Mouse (Mus musculus) G1E (cell line): ENCODE measurements around the gene Flt1. TPM values are rescaled to one million over a fixed set of nuclear protein-coding genes. Genes with fewer than 3 reads are reported as not detected.

Experiments
- ATAC-seq: 2 replicates; pipeline ENCODE4 v1.8.0; 2016; ENCODE audit warnings: mild to moderate bottlenecking; ENCODE audit not compliant: insufficient number of reproducible peaks, poor library complexity, low FRiP score, severe bottlenecking; ENCODE audit errors: extremely low read depth
- DNase-seq: peaks from one replicate; pipeline ENCODE4 v3.0.0; 2012; ENCODE audit warnings: low spot score
- H3K27me3 ChIP-seq: 2 replicates; pipeline ENCODE4 v1.6.1; 2012; ENCODE audit warnings: mild to moderate bottlenecking, low read length, inconsistent platforms; ENCODE audit not compliant: insufficient read depth
- H3K36me3 ChIP-seq: replicated peaks from 2 replicates; pipeline ENCODE3; 2012; ENCODE audit warnings: mild to moderate bottlenecking, inconsistent platforms
- H3K4me1 ChIP-seq: 2 replicates; pipeline ENCODE4 v1.6.1; 2012; ENCODE audit warnings: low read depth, low read length, inconsistent platforms, mixed read lengths; ENCODE audit not compliant: insufficient read depth
- H3K4me3 ChIP-seq: 2 replicates; pipeline ENCODE4 v1.5.1; 2012; ENCODE audit warnings: low read depth, mild to moderate bottlenecking, inconsistent platforms, low read length, moderate library complexity, mixed read lengths
- H3K9me3 ChIP-seq: replicated peaks from 2 replicates; pipeline ENCODE4 v1.6.1; 2012; ENCODE audit warnings: inconsistent platforms
- CTCF ChIP-seq: IDR thresholded peaks from 2 replicates; pipeline ENCODE4 v1.5.1; 2012; ENCODE audit warnings: low read depth, low read length, inconsistent platforms, mixed read lengths
- GATA1 ChIP-seq: IDR thresholded peaks from 2 replicates; pipeline ENCODE4 v1.6.1; 2012; ENCODE audit warnings: borderline replicate concordance, low read length, inconsistent platforms, mixed read lengths
- GATA2 ChIP-seq: IDR thresholded peaks from 2 replicates; pipeline ENCODE4 v1.6.1; 2012; ENCODE audit warnings: low read depth, low read length, inconsistent platforms, borderline replicate concordance
- POLR2AphosphoS5 ChIP-seq: IDR thresholded peaks from 2 replicates; pipeline ENCODE4 v1.6.1; 2012; ENCODE audit warnings: low read depth, low read length, inconsistent platforms; ENCODE audit not compliant: insufficient replicate concordance
- TAL1 ChIP-seq: conservative IDR thresholded peaks from 2 replicates; pipeline ENCODE4 v1.6.1; 2012; ENCODE audit warnings: low read depth, low read length, inconsistent platforms, mixed read lengths
- polyA plus RNA-seq: library from polyadenylated mRNA; stranded (reverse); fragments of >175 nt; gene quantifications from 2 replicates; pipeline ENCODE4 v1.2.3, GENCODE M21; 2012
- total RNA-seq, 2 experiments: library from RNA; stranded (forward) in 1 of 2; stranded (reverse) in 1 of 2; fragments of 200-1000 nt in 1 of 2; fragments of >200 nt in 1 of 2; fragmentation: Nextera tagmentation in 1 of 2; gene quantifications; 2 replicates each; pipeline ENCODE4 v1.2.3; 2014 to 2017

The Flt1 gene
- total and polyA plus RNA-seq, 3 experiments: 0.04 to 0.33 (median 0.15) TPM

DNA sequence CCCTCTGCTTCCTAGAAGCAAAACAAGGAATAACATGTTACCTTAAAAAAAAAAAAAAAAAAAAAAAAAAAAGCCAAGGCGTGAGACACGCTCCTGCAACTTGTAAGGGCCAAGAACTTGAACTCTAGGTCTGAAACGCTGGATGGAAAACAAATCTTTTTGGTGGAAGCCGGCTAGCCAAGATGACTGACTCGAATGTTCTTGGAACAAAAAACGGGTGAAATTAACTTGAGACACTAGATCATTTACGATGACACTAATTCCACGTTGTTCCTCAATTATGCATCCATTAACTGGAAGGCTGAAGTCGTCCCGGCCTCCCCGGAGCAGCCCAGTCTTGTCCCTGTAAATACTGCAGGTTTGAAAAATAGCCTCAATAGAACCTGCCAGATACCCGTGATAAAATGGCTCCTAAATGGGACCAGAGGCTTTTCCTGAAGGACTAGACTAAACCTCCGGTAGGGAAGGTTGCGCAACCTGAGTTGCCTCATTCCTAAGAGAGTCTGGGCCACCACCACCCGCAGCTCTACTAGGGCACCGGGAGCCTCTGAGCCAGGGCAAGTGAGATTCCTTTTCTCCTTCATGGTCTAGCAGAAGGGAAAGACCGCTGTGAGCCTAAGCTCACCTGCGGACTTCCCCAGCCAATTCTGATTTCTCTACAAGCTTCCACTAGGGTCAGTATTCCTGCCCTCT is 1.0 kb upstream of the Flt1 start:
- no peak for ATAC-seq

DNA sequence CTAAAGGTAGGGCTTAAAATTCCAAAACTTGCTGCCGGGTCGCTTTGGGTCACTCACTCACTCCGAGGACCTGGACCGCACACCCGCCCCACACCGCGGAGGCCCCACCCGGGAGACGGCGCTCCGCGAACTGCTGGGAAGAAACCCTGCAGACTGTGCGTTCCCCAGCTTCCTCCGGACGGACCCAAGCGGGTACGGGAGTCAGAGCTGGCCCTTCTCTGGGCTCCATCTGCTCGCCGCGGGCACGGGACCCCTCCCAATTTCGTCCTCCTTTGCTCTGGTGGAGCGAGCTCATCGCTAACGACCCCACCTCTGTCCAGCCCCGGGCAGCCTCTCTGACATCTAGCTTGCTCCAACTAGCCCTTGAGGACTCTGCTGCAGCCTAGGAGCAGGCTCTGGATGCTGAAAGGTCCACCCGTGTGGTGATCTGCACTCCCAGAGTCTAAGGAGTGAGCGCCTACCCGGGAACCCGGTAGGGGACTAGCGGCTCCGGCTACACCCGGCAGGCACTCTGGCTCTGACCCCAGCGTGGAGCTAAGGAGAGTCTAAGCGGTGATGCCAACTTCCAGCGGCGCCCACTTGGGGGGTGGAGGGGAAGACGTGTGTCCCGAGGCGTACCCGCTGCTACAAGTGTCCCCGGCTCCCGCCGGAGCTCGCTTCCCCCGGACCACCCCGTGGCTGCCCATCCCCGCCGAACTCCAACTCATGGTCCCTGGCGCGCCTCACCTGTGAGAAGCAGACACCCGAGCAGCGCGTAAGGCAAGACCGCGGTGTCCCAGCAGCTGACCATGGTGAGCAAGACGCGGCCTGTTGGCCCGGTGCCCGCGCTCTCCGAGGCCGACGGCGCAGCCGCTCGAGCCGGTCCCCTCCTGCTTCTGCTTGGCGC is 623 bp downstream of the Flt1 start:
- H3K4me1 ChIP-seq: no peaks in the 10 kb centered on the region
- TF ChIP-seq CTCF (no peak), TAL1 (no peak), GATA1 (no peak), GATA2 (no peak), POLR2AphosphoS5 (no peak)
- DNase-seq (no peak), ATAC-seq (no peak)
- H3K27me3 ChIP-seq: peaks cover 46% of the 10 kb centered on the region
- no peak overlapping the region for H3K4me3 ChIP-seq
- no peaks in the 10 kb centered on the region for H3K36me3 ChIP-seq
- H3K9me3 ChIP-seq: peaks cover 16% of the 10 kb centered on the region

More for the DNA sequence above, 1.0 kb upstream of the Flt1 start:
- Histone ChIP-seq H3K9me3 (peaks cover 16% of the 10 kb centered on the region), H3K4me1 (no peaks in the 10 kb centered on the region), H3K4me3 (no peak overlapping the region), H3K27me3 (peaks cover 38% of the 10 kb centered on the region), H3K36me3 (no peaks in the 10 kb centered on the region)
- TF ChIP-seq GATA2 (no peak), POLR2AphosphoS5 (no peak), GATA1 (no peak), TAL1 (no peak), CTCF (no peak)
- DNase-seq: no peak

DNA sequence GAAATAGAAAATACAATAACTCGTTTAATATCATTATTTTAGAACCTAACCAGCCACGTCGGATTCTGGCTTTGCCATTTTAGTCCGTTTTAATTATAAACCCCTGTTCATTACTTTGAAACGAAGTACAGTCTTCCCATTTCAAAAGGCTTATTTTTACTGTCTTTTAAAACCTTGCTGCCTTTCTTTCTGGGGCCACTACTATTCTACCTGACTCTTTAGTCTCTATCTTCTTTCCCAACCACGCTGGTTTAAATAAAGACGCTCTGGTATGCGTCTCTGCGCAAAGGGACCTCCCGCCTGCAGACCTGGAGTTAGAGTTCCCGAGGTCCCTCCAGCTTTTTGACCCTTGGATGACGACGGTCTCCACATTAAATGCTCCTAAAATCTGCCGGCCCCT is 1.4 kb downstream of the Flt1 start:
- TF ChIP-seq CTCF (no peak), POLR2AphosphoS5 (no peak), TAL1 (no peak), GATA1 (no peak), GATA2 (no peak)
- Histone ChIP-seq H3K27me3 (peaks cover 46% of the 10 kb centered on the region), H3K36me3 (no peaks in the 10 kb centered on the region), H3K9me3 (peaks cover 16% of the 10 kb centered on the region), H3K4me1 (no peaks in the 10 kb centered on the region), H3K4me3 (no peak overlapping the region)
- DNase-seq (no peak), ATAC-seq (no peak)

DNA sequence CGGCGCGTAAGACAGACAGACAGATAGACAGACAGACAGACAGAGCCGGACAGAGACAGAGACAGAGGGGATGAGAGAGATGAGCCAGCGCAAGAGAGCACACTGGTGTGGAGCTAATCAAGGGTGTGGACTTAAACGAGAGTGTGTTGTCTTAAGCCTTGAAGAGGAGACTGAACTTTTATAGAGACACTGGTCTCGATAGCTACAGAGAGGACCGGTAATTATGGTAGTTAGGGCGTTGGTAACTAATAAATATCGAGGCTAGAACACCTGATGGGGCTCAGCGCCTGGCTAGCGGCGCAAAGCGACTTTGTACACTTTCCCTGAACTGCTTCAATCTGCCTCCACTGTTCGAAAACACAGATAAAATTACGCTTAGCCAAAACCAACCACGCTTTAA is 2.0 kb downstream of the Flt1 start:
- DNase-seq (no peak), ATAC-seq (no peak)
- H3K4me3 ChIP-seq: no peak overlapping the region
- H3K9me3 ChIP-seq: peaks cover 16% of the 10 kb centered on the region
- H3K36me3 ChIP-seq: no peaks in the 10 kb centered on the region
- H3K4me1 ChIP-seq: no peaks in the 10 kb centered on the region
- H3K27me3 ChIP-seq: peaks cover 46% of the 10 kb centered on the region
- no peak for TF ChIP-seq CTCF
- no peak for TF ChIP-seq TAL1
- TF ChIP-seq GATA2: no peak
- TF ChIP-seq POLR2AphosphoS5: no peak
- TF ChIP-seq GATA1: no peak

DNA sequence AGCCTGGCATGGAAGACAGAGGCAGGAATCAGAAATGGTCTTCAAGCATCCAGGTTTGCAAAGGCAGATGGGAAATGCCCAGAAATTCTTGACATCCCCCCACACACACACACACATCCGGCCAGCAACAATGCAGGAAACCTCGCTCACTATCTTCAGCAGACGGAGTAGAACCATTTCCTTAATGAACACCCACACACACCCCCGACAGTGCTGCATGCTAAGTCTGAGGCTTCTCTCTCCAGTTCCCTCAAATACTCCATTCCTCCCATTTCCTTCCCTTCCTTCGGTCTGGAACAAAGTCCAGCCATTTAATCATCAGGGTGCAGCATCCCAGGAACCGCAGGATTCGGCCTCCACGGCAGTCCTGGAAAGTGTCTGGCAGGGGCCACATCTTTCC is 4.4 kb downstream of the Flt1 start:
- peak; percentile 25; the same call in 1 of the 2 replicates for ATAC-seq
- H3K4me3 ChIP-seq: no peak overlapping the region
- no peaks in the 10 kb centered on the region for H3K4me1 ChIP-seq
- peaks cover 16% of the 10 kb centered on the region for H3K9me3 ChIP-seq
- no peak for DNase-seq
- H3K27me3 ChIP-seq: peaks cover 44% of the 10 kb centered on the region
- TF ChIP-seq GATA1: no peak
- TF ChIP-seq CTCF: no peak
- no peak for TF ChIP-seq POLR2AphosphoS5
- TF ChIP-seq GATA2: no peak
- no peak for TF ChIP-seq TAL1
- no peaks in the 10 kb centered on the region for H3K36me3 ChIP-seq

DNA sequence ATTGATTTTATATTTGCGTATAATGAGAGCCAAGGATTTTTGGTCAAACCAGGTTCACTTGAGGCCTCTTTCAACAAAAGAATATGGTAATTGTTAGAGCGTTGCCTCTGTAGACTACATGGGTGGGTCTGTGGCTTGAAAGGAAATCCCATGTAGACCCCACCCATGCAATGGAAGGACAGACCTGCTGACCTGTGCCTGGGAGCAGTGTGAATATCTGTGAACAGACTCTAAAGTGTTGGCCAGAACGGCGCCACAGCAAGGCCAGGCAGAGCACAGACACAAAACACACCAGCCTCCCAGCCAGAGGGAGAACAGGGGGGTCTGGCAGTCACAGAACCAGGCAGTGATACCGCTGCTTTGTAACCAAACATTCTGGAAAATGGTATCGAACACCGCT is 7.5 kb downstream of the Flt1 start:
- TF ChIP-seq TAL1: no peak
- H3K4me3 ChIP-seq: no peak overlapping the region
- no peaks in the 10 kb centered on the region for H3K36me3 ChIP-seq
- no peaks in the 10 kb centered on the region for H3K4me1 ChIP-seq
- H3K27me3 ChIP-seq: peaks cover 20% of the 10 kb centered on the region
- DNase-seq (no peak), ATAC-seq (no peak)
- H3K9me3 ChIP-seq: no peaks in the 10 kb centered on the region
